23 mouse cellular contexts compared by ENCODE assay signal in the genomic region with DNA sequence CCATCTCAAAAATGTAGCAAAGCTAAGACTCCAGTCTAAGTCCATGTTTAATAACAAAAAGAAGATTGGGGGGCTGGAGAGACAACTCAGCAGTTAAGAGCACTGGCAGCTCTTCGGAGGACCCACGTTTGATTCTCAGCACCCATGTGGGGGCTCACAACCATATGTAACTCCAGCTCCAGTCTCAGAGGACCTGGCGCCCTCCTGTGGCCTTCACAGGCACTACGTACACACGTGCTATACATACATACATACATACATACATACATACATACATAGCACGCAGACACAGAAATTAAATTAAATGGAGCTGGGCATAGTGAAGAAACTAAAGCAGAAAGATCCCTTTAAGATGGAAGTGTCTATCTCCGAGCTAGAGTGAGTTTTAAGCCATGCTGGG. TPM values are rescaled to one million over a fixed set of nuclear protein-coding genes. Genes with fewer than 3 reads are reported as not detected.
A peak's percentile ranks its signal among the peaks of the same experiment; 100 is the strongest.
DNase-seq lines count a peak whose midpoint lies in the region; ATAC-seq and TF ChIP-seq lines count a peak whose summit lies in the region.
"Had no signal": no experiment of that assay in that cellular context is flagged by ENCODE, and none has a peak within 500 bp of the region (broad histone marks: within the 10 kb centered on the region; RNA-seq: fewer than 3 reads in every experiment).

No protein-coding gene starts in this region.

- 89% methylated on average over 7 of the region's 7 CpGs for WGBS in liver, postnatal 0 days (ENCODE audit: insufficient replicate concordance)
- WGBS in liver, embryonic 12.5 days (ENCODE audit: insufficient replicate concordance), result 75% methylated on average over 7 of the region's 7 CpGs

- 0 out of 2 replicates have a peak, but pooled peaks cover 2% of the 10 kb centered on the region for H3K9me3 ChIP-seq in liver, postnatal 0 days (ENCODE audit: low read length)
- peaks cover 14% of the 10 kb centered on the region for H3K9me3 ChIP-seq in liver, embryonic 12.5 days (replicated peaks)
- H3K9me3 ChIP-seq: forebrain, embryonic 15.5 days; liver, embryonic 15.5 days had no signal

- no peak overlapping the region for H3K9ac ChIP-seq in liver, postnatal 0 days (replicated peaks)
- no peak overlapping the region for H3K9ac ChIP-seq in liver, embryonic 12.5 days
- H3K9ac ChIP-seq: forebrain, embryonic 15.5 days; hindbrain, embryonic 12.5 days; liver, embryonic 15.5 days; midbrain, embryonic 12.5 days had no signal

- H3K27me3 ChIP-seq in liver, postnatal 0 days (ENCODE audit: insufficient read depth, low read length), result no peaks in the 10 kb centered on the region
- H3K27me3 ChIP-seq in liver, embryonic 12.5 days (replicated peaks), result 0 out of 2 replicates have a peak, but pooled peaks cover 3% of the 10 kb centered on the region
- H3K27me3 ChIP-seq: forebrain, embryonic 15.5 days; hindbrain, embryonic 12.5 days; midbrain, embryonic 12.5 days had no signal

- TF ChIP-seq EP300 in liver, postnatal 0 days (IDR thresholded peaks at IDR 0.05; ENCODE audit: low read depth), result no peak

- H3K4me2 ChIP-seq in liver, postnatal 0 days (ENCODE audit: low read depth, low read length), result no peak overlapping the region
- no peak overlapping the region for H3K4me2 ChIP-seq in liver, embryonic 12.5 days
- H3K4me2 ChIP-seq: forebrain, embryonic 15.5 days; hindbrain, embryonic 12.5 days; liver, embryonic 15.5 days; midbrain, embryonic 12.5 days had no signal

- H3K4me1 ChIP-seq in liver, postnatal 0 days (ENCODE audit: insufficient read depth), result peaks cover 18% of the 10 kb centered on the region
- peaks cover 78% of the 10 kb centered on the region for H3K4me1 ChIP-seq in liver, embryonic 12.5 days
- H3K4me1 ChIP-seq: hindbrain, embryonic 12.5 days; midbrain, embryonic 12.5 days had no signal

- peak; percentile 27; the same call in 1 of the 2 replicates for TF ChIP-seq CTCF in liver, postnatal 0 days (IDR thresholded peaks at IDR 0.05; ENCODE audit: low read depth)
- 0 out of 2 replicates have a peak, but pooled peaks have one; percentile 6 for TF ChIP-seq CTCF in brain, embryonic 14.5 days (IDR thresholded peaks at IDR 0.05; ENCODE audit: borderline replicate concordance, extremely low read depth, insufficient read depth, insufficient read length)

- no peaks in the 10 kb centered on the region for H3K36me3 ChIP-seq in liver, postnatal 0 days (replicated peaks; ENCODE audit: insufficient read depth, low read length)
- H3K36me3 ChIP-seq in liver, embryonic 12.5 days, result no peaks in the 10 kb centered on the region
- H3K36me3 ChIP-seq: embryonic facial prominence, embryonic 10.5 days; forebrain, embryonic 15.5 days; hindbrain, embryonic 12.5 days; liver, embryonic 15.5 days; midbrain, embryonic 12.5 days had no signal

- no peak for TF ChIP-seq POLR2A in brain, embryonic 14.5 days (IDR thresholded peaks at IDR 0.05; ENCODE audit: borderline replicate concordance, extremely low read depth, insufficient read depth, insufficient read length, poor library complexity, severe bottlenecking)

- no peak overlapping the region for H3K27ac ChIP-seq in liver, postnatal 0 days (ENCODE audit: low read depth)
- no peak overlapping the region for H3K27ac ChIP-seq in liver, embryonic 12.5 days
- H3K27ac ChIP-seq: embryonic facial prominence, embryonic 10.5 days; forebrain, embryonic 15.5 days; heart, adult 2 months; hindbrain, embryonic 12.5 days; liver, embryonic 15.5 days; midbrain, embryonic 12.5 days had no signal

- H3K4me3 ChIP-seq in liver, postnatal 0 days (ENCODE audit: low read depth, low read length), result no peak overlapping the region
- H3K4me3 ChIP-seq in liver, embryonic 12.5 days, result no peak overlapping the region
- H3K4me3 ChIP-seq: embryonic facial prominence, embryonic 10.5 days; forebrain, embryonic 15.5 days; heart, adult 2 months; hindbrain, embryonic 12.5 days; liver, embryonic 15.5 days; midbrain, embryonic 12.5 days had no signal

- no peak for ATAC-seq in CD4-positive, CD25-positive, alpha-beta regulatory T cell, adult 4 months
- no peak for ATAC-seq in liver, postnatal 0 days
- ATAC-seq in liver, embryonic 12.5 days, result no peak
- ATAC-seq: forebrain, embryonic 15.5 days had no signal

- peak; percentile 38 for DNase-seq in CD4-positive, CD25-positive, alpha-beta regulatory T cell, adult 2 months (ENCODE audit: low read depth, low spot score)
- DNase-seq in liver, postnatal 0 days, result no peak
- DNase-seq in ES-CJ7 (ENCODE audit: low read depth, low spot score), result peak; percentile 56
- no peak for DNase-seq in brain, embryonic 14.5 days (ENCODE audit: low read depth)
- no peak for DNase-seq in urinary bladder, postnatal 25 days (ENCODE audit: low spot score)
- DNase-seq in thymus, postnatal 0 days (ENCODE audit: low spot score), result no peak
- DNase-seq: adrenal gland, postnatal 25 days; cerebellum, adult 11 months; cerebellum, postnatal 10 days; gastrocnemius, postnatal 14 days; heart, adult 2 months; kidney, adult 2 months; kidney, postnatal 14 days; layer of hippocampus, postnatal 36 days; lung, postnatal 14 days; thymus, postnatal 36 days had no signal

RNA-seq across cellular contexts. Expression of a gene that starts 7.9 kb away (rescaled TPM):
- polyA plus RNA-seq in CD4-positive, CD25-positive, alpha-beta regulatory T cell, adult 4 months (2017; shearing (Covaris generic)), result 100 to 1,000 TPM; 484 to 510 TPM
- polyA plus RNA-seq in liver, postnatal 0 days (2015; fragmentation: Nextera tagmentation; extraction: Ambion mirVana), result 35.6 and 57.1 TPM in 2 replicates
- polyA plus RNA-seq in liver, embryonic 12.5 days (2016; fragmentation: Nextera tagmentation; extraction: Ambion mirVana), result 112 and 114 TPM in 2 replicates
- polyA plus RNA-seq in brain, embryonic 14.5 days (2012; rRNA removed), result 11.4 and 15.6 TPM in 2 replicates
- 78.6 and 81.4 TPM in 2 replicates for polyA plus RNA-seq in thymus, postnatal 0 days (2015; fragmentation: Nextera tagmentation; extraction: Ambion mirVana)

Comparison
In these comparisons a context has a peak if more than half of its experiments do, and no peak if none do; other contexts are left out.
1. DNase-seq: peak in CD4-positive, CD25-positive, alpha-beta regulatory T cell, adult 2 months (single experiment) and ES-CJ7 (single experiment); none in liver, postnatal 0 days (single experiment), brain, embryonic 14.5 days (single experiment), urinary bladder, postnatal 25 days (single experiment) and thymus, postnatal 0 days (single experiment).